Comparison of ENCODE assay signal across 14 mouse cellular contexts in genomic region chr11:44530382-44530781, GRCm38 (mm10). TPM values are rescaled to one million over a fixed set of nuclear protein-coding genes. Genes with fewer than 3 reads are reported as not detected.
DNase-seq lines count a peak whose midpoint lies in the region; ATAC-seq and TF ChIP-seq lines count a peak whose summit lies in the region.
"Had no signal": no experiment of that assay in that cellular context is flagged by ENCODE, and none has a peak within 500 bp of the region (broad histone marks: within the 10 kb centered on the region; RNA-seq: fewer than 3 reads in every experiment).

No protein-coding gene starts in this region.

- 56% methylated on average over 8 of the region's 8 CpGs for WGBS in heart, embryonic 12.5 days
- WGBS in neural tube, embryonic 13.5 days = 42% methylated on average over 8 of the region's 8 CpGs
- WGBS in midbrain, postnatal 0 days = 74% methylated on average over 8 of the region's 8 CpGs

- no peak overlapping the region for H3K9ac ChIP-seq in heart, embryonic 12.5 days
- H3K9ac ChIP-seq in neural tube, embryonic 13.5 days = peak overlapping the region; percentile 22; the same call in 1 of the 2 replicates
- H3K9ac ChIP-seq in midbrain, postnatal 0 days (replicated peaks; ENCODE audit: low read length, poor library complexity, severe bottlenecking) = no peak overlapping the region

- no peaks in the 10 kb centered on the region for H3K9me3 ChIP-seq in heart, embryonic 12.5 days (replicated peaks)
- no peaks in the 10 kb centered on the region for H3K9me3 ChIP-seq in neural tube, embryonic 13.5 days
- no peaks in the 10 kb centered on the region for H3K9me3 ChIP-seq in midbrain, postnatal 0 days (ENCODE audit: low read length)
- H3K9me3 ChIP-seq: G1E had no signal

- peak overlapping the region; percentile 25 for H3K4me2 ChIP-seq in heart, embryonic 12.5 days
- peak overlapping the region; percentile 9; the same call in 1 of the 2 replicates for H3K4me2 ChIP-seq in neural tube, embryonic 13.5 days
- H3K4me2 ChIP-seq in midbrain, postnatal 0 days (ENCODE audit: low read depth, low read length, poor library complexity, severe bottlenecking) = no peak overlapping the region

- DNase-seq in heart, postnatal 14 days = no peak
- no peak for DNase-seq in neural tube, embryonic 10.5 days (ENCODE audit: extremely low spot score, low spot score)
- peak; percentile 50 to 69 for DNase-seq in cerebellum, postnatal 14 days
- DNase-seq in adipocyte (ENCODE audit: low spot score) = no peak
- DNase-seq in midbrain, postnatal 0 days (ENCODE audit: low spot score) = no peak
- DNase-seq: gastrocnemius, postnatal 10 days; kidney, adult 8-10 months; lung, postnatal 36 days; midbrain, embryonic 14.5 days had no signal

- no peak for ATAC-seq in heart, embryonic 12.5 days (ENCODE audit: insufficient number of reproducible peaks, low FRiP score)
- ATAC-seq in neural tube, embryonic 13.5 days (ENCODE audit: low read depth) = no peak
- no peak for ATAC-seq in midbrain, postnatal 0 days (ENCODE audit: low FRiP score)
- ATAC-seq: forebrain, embryonic 16.5 days; hindbrain, embryonic 16.5 days had no signal

- no peaks in the 10 kb centered on the region for H3K27me3 ChIP-seq in heart, embryonic 12.5 days (replicated peaks)
- H3K27me3 ChIP-seq in neural tube, embryonic 13.5 days = no peaks in the 10 kb centered on the region
- H3K27me3 ChIP-seq in midbrain, postnatal 0 days (ENCODE audit: insufficient read depth, low read length) = no peaks in the 10 kb centered on the region

- 0 out of 2 replicates have a peak overlapping the region, but pooled peaks have one; percentile 12 for H3K27ac ChIP-seq in heart, embryonic 12.5 days (ENCODE audit: poor library complexity, severe bottlenecking)
- H3K27ac ChIP-seq in neural tube, embryonic 13.5 days (replicated peaks) = peak overlapping the region; percentile 56
- no peak overlapping the region for H3K27ac ChIP-seq in midbrain, postnatal 0 days (ENCODE audit: low read depth, low read length)

- no peak overlapping the region for H3K4me3 ChIP-seq in heart, embryonic 12.5 days
- H3K4me3 ChIP-seq in neural tube, embryonic 13.5 days = no peak overlapping the region
- no peak overlapping the region for H3K4me3 ChIP-seq in midbrain, postnatal 0 days (ENCODE audit: low read depth, low read length)

- H3K36me3 ChIP-seq in heart, embryonic 12.5 days = peaks cover 66% of the 10 kb centered on the region
- peaks cover 70% of the 10 kb centered on the region for H3K36me3 ChIP-seq in neural tube, embryonic 13.5 days
- peaks cover 20% of the 10 kb centered on the region for H3K36me3 ChIP-seq in midbrain, postnatal 0 days (ENCODE audit: insufficient read depth, low read length)

- intact Hi-C loops in heart, postnatal 14 days (cut with DNase I) = no loop called here

- H3K4me1 ChIP-seq in heart, embryonic 12.5 days (replicated peaks) = peaks cover 22% of the 10 kb centered on the region
- H3K4me1 ChIP-seq in neural tube, embryonic 13.5 days (replicated peaks) = peaks cover 16% of the 10 kb centered on the region
- no peaks in the 10 kb centered on the region for H3K4me1 ChIP-seq in midbrain, postnatal 0 days (ENCODE audit: insufficient read depth, low read length)

- TF ChIP-seq CTCF in midbrain, postnatal 0 days (IDR thresholded peaks at IDR 0.05) = no peak

RNA-seq across cellular contexts. Expression of gene Rnf145, which starts 11.6 kb away (rescaled TPM):
- polyA plus RNA-seq in heart, embryonic 12.5 days (2016; fragmentation: Nextera tagmentation; extraction: Ambion mirVana) = 70.6 and 71.8 TPM in 2 replicates
- 10 to 100 TPM; 21.8 to 28.8 TPM for total RNA-seq in heart, postnatal 14 days (2021)
- 123 and 126 TPM in 2 replicates for polyA plus RNA-seq in neural tube, embryonic 13.5 days (2015; fragmentation: Nextera tagmentation; extraction: Ambion mirVana)
- total RNA-seq in midbrain, postnatal 0 days (2014; rRNA removed) = 115 and 119 TPM in 2 replicates
- polyA plus RNA-seq in midbrain, postnatal 0 days (2015; fragmentation: Nextera tagmentation; extraction: Ambion mirVana) = 101 and 104 TPM in 2 replicates

Comparison
In these comparisons a context has a peak if more than half of its experiments do, and no peak if none do; other contexts are left out.
1. DNase-seq: peak in cerebellum, postnatal 14 days (2 of 2); none in heart, postnatal 14 days (0 of 2), neural tube, embryonic 10.5 days (single experiment), adipocyte (single experiment) and midbrain, postnatal 0 days (single experiment).